Mouse (Mus musculus): ENCODE data around the gene Rap1gap2. TPM values are rescaled to one million over a fixed set of nuclear protein-coding genes. Genes with fewer than 3 reads are reported as not detected.

The Rap1gap2 gene
- polyA plus RNA-seq, 1 experiment from 2014 or later: 6.6 TPM

- no peak for ATAC-seq (replicated peaks; ENCODE audit: insufficient number of reproducible peaks, low FRiP score, low TSS enrichment)
These were observed 35.8 kb downstream of the Rap1gap2 start for GRCm38 (mm10) chr11:74574768-74575434.

GRCm38 (mm10) chr11:74572459-74573061 is 38.2 kb downstream of the Rap1gap2 start:
- Histone ChIP-seq H3K4me1 (ENCODE audit: control insufficient read depth, insufficient read depth, low read length) (no peaks in the 10 kb centered on the region), H3K4me2 (no peak overlapping the region), H3K9ac (ENCODE audit: low read depth, low read length) (no peak overlapping the region), H3K36me3 (ENCODE audit: control insufficient read depth, insufficient read depth, low read length) (no peaks in the 10 kb centered on the region), H3K27me3 (ENCODE audit: control insufficient read depth, insufficient read depth, low read length) (0 out of 2 replicates have a peak, but pooled peaks cover 5% of the 10 kb centered on the region), H3K9me3 (replicated peaks; ENCODE audit: control insufficient read depth, low read length) (no peaks in the 10 kb centered on the region), H3K4me3 (ENCODE audit: low read depth, low read length) (no peak overlapping the region), H3K27ac (ENCODE audit: low read depth, low read length) (no peak overlapping the region)
- ATAC-seq (replicated peaks; ENCODE audit: insufficient number of reproducible peaks, low FRiP score, low TSS enrichment): 0 out of 2 replicates have a peak, but pooled peaks have one; percentile 37
- WGBS (ENCODE audit: insufficient replicate concordance): 80% methylated on average over 6 of the region's 6 CpGs

More at GRCm38 (mm10) chr11:74574768-74575434, 35.8 kb downstream of the Rap1gap2 start:
- no peak overlapping the region for H3K27ac ChIP-seq (ENCODE audit: low read depth, low read length)
- H3K36me3 ChIP-seq (ENCODE audit: control insufficient read depth, insufficient read depth, low read length): no peaks in the 10 kb centered on the region
- H3K9me3 ChIP-seq (replicated peaks; ENCODE audit: control insufficient read depth, low read length): no peaks in the 10 kb centered on the region
- H3K4me3 ChIP-seq (ENCODE audit: low read depth, low read length): no peak overlapping the region
- WGBS (ENCODE audit: insufficient replicate concordance): 72% methylated on average over 4 of the region's 4 CpGs
- H3K9ac ChIP-seq (ENCODE audit: low read depth, low read length): no peak overlapping the region
- H3K27me3 ChIP-seq (ENCODE audit: control insufficient read depth, insufficient read depth, low read length): 0 out of 2 replicates have a peak, but pooled peaks cover 5% of the 10 kb centered on the region
- no peak overlapping the region for H3K4me2 ChIP-seq
- no peaks in the 10 kb centered on the region for H3K4me1 ChIP-seq (ENCODE audit: control insufficient read depth, insufficient read depth, low read length)

GRCm38 (mm10) chr11:74569735-74570134 is 41.0 kb downstream of the Rap1gap2 start:
- no peaks in the 10 kb centered on the region for H3K36me3 ChIP-seq (ENCODE audit: control insufficient read depth, insufficient read depth, low read length)
- no peaks in the 10 kb centered on the region for H3K9me3 ChIP-seq (replicated peaks; ENCODE audit: control insufficient read depth, low read length)
- H3K27me3 ChIP-seq (ENCODE audit: control insufficient read depth, insufficient read depth, low read length): peaks cover 7% of the 10 kb centered on the region; the same call in 1 of the 2 replicates
- no peak for ATAC-seq (replicated peaks; ENCODE audit: insufficient number of reproducible peaks, low FRiP score, low TSS enrichment)
- H3K4me2 ChIP-seq: no peak overlapping the region
- no peaks in the 10 kb centered on the region for H3K4me1 ChIP-seq (ENCODE audit: control insufficient read depth, insufficient read depth, low read length)
- WGBS (ENCODE audit: insufficient replicate concordance): 66% methylated on average over 6 of the region's 6 CpGs
- no peak overlapping the region for H3K9ac ChIP-seq (ENCODE audit: low read depth, low read length)
- H3K4me3 ChIP-seq (ENCODE audit: low read depth, low read length): no peak overlapping the region
- no peak overlapping the region for H3K27ac ChIP-seq (ENCODE audit: low read depth, low read length)

GRCm38 (mm10) chr11:74568463-74568862 is 42.3 kb downstream of the Rap1gap2 start:
- H3K27ac ChIP-seq (ENCODE audit: low read depth, low read length): no peak overlapping the region
- no peak overlapping the region for H3K9ac ChIP-seq (ENCODE audit: low read depth, low read length)
- 72% methylated on average over 5 of the region's 5 CpGs for WGBS (ENCODE audit: insufficient replicate concordance)
- no peak overlapping the region for H3K4me3 ChIP-seq (ENCODE audit: low read depth, low read length)
- H3K9me3 ChIP-seq (replicated peaks; ENCODE audit: control insufficient read depth, low read length): no peaks in the 10 kb centered on the region
- H3K4me2 ChIP-seq: no peak overlapping the region
- no peaks in the 10 kb centered on the region for H3K4me1 ChIP-seq (ENCODE audit: control insufficient read depth, insufficient read depth, low read length)
- no peaks in the 10 kb centered on the region for H3K36me3 ChIP-seq (ENCODE audit: control insufficient read depth, insufficient read depth, low read length)
- ATAC-seq (replicated peaks; ENCODE audit: insufficient number of reproducible peaks, low FRiP score, low TSS enrichment): no peak
- peaks cover 9% of the 10 kb centered on the region; the same call in 1 of the 2 replicates for H3K27me3 ChIP-seq (ENCODE audit: control insufficient read depth, insufficient read depth, low read length)

GRCm38 (mm10) chr11:74568004-74568403 is 42.7 kb downstream of the Rap1gap2 start:
- ATAC-seq (replicated peaks; ENCODE audit: insufficient number of reproducible peaks, low FRiP score, low TSS enrichment): no peak
- Histone ChIP-seq H3K9ac (ENCODE audit: low read depth, low read length) (no peak overlapping the region), H3K27ac (ENCODE audit: low read depth, low read length) (no peak overlapping the region), H3K4me2 (no peak overlapping the region), H3K4me3 (ENCODE audit: low read depth, low read length) (no peak overlapping the region), H3K27me3 (ENCODE audit: control insufficient read depth, insufficient read depth, low read length) (peaks cover 5% of the 10 kb centered on the region; the same call in 1 of the 2 replicates), H3K9me3 (replicated peaks; ENCODE audit: control insufficient read depth, low read length) (no peaks in the 10 kb centered on the region), H3K36me3 (ENCODE audit: control insufficient read depth, insufficient read depth, low read length) (no peaks in the 10 kb centered on the region), H3K4me1 (ENCODE audit: control insufficient read depth, insufficient read depth, low read length) (no peaks in the 10 kb centered on the region)
- 66% methylated on average over 3 of the region's 3 CpGs for WGBS (ENCODE audit: insufficient replicate concordance)

GRCm38 (mm10) chr11:74566326-74566874 is 44.3 kb downstream of the Rap1gap2 start:
- Histone ChIP-seq H3K4me1 (ENCODE audit: control insufficient read depth, insufficient read depth, low read length) (no peaks in the 10 kb centered on the region), H3K4me3 (ENCODE audit: low read depth, low read length) (no peak overlapping the region), H3K9ac (ENCODE audit: low read depth, low read length) (no peak overlapping the region), H3K27ac (ENCODE audit: low read depth, low read length) (no peak overlapping the region), H3K36me3 (ENCODE audit: control insufficient read depth, insufficient read depth, low read length) (no peaks in the 10 kb centered on the region), H3K27me3 (ENCODE audit: control insufficient read depth, insufficient read depth, low read length) (peaks cover 5% of the 10 kb centered on the region; the same call in 1 of the 2 replicates), H3K9me3 (replicated peaks; ENCODE audit: control insufficient read depth, low read length) (no peaks in the 10 kb centered on the region), H3K4me2 (no peak overlapping the region)
- 71% methylated on average over 4 of the region's 4 CpGs for WGBS (ENCODE audit: insufficient replicate concordance)
- no peak for ATAC-seq (replicated peaks; ENCODE audit: insufficient number of reproducible peaks, low FRiP score, low TSS enrichment)

- H3K4me2 ChIP-seq: no peak overlapping the region
- ATAC-seq (replicated peaks; ENCODE audit: insufficient number of reproducible peaks, low FRiP score, low TSS enrichment): no peak
- peaks cover 5% of the 10 kb centered on the region; the same call in 1 of the 2 replicates for H3K27me3 ChIP-seq (ENCODE audit: control insufficient read depth, insufficient read depth, low read length)
- H3K4me1 ChIP-seq (ENCODE audit: control insufficient read depth, insufficient read depth, low read length): peaks cover 8% of the 10 kb centered on the region; the same call in 1 of the 2 replicates
- H3K9me3 ChIP-seq (replicated peaks; ENCODE audit: control insufficient read depth, low read length): no peaks in the 10 kb centered on the region
- no peaks in the 10 kb centered on the region for H3K36me3 ChIP-seq (ENCODE audit: control insufficient read depth, insufficient read depth, low read length)
- no peak overlapping the region for H3K27ac ChIP-seq (ENCODE audit: low read depth, low read length)
- no peak overlapping the region for H3K9ac ChIP-seq (ENCODE audit: low read depth, low read length)
- H3K4me3 ChIP-seq (ENCODE audit: low read depth, low read length): no peak overlapping the region
- 81% methylated on average over 4 of the region's 4 CpGs for WGBS (ENCODE audit: insufficient replicate concordance)
These were observed 49.3 kb downstream of the Rap1gap2 start for GRCm38 (mm10) chr11:74561392-74561791.

- H3K9ac ChIP-seq (ENCODE audit: low read depth, low read length): no peak overlapping the region
- H3K4me3 ChIP-seq (ENCODE audit: low read depth, low read length): no peak overlapping the region
- H3K36me3 ChIP-seq (ENCODE audit: control insufficient read depth, insufficient read depth, low read length): no peaks in the 10 kb centered on the region
- H3K27ac ChIP-seq (ENCODE audit: low read depth, low read length): no peak overlapping the region
- no peak overlapping the region for H3K4me2 ChIP-seq
- H3K4me1 ChIP-seq (ENCODE audit: control insufficient read depth, insufficient read depth, low read length): peaks cover 14% of the 10 kb centered on the region
- no peak for ATAC-seq (replicated peaks; ENCODE audit: insufficient number of reproducible peaks, low FRiP score, low TSS enrichment)
- H3K27me3 ChIP-seq (ENCODE audit: control insufficient read depth, insufficient read depth, low read length): peaks cover 5% of the 10 kb centered on the region; the same call in 1 of the 2 replicates
- no peaks in the 10 kb centered on the region for H3K9me3 ChIP-seq (replicated peaks; ENCODE audit: control insufficient read depth, low read length)
- 78% methylated on average over 9 of the region's 9 CpGs for WGBS (ENCODE audit: insufficient replicate concordance)
These were observed 50.0 kb downstream of the Rap1gap2 start for GRCm38 (mm10) chr11:74560600-74561227.

All from heart, embryonic 11.5 days (tissue).